In the genomic region with DNA sequence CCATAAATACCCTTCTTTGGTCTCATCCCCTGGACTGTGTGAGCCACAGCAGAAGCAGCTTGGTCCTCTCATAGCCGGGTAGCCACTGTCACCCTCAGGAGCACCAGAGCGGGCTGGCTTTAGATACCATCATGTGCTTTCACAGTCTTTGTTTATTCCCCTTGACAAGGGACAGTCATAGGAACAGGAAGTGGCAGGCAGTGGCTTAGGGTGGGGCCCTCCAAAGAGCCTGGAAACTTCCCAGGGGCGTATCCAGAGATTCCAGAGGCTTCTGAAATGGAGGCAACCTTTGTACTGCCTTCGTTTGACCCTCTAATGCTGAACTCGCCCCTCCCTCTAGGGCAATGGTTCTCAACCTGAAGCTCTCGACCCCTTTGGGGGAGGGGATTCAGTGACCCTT, we compare ENCODE assay signal across 9 mouse cellular contexts.
DNase-seq lines count a peak whose midpoint lies in the region; TF ChIP-seq lines count a peak whose summit lies in the region.
"Had no signal": no experiment of that assay in that cellular context is flagged by ENCODE, and none has a peak within 500 bp of the region (broad histone marks: within the 10 kb centered on the region; RNA-seq: fewer than 3 reads in every experiment).

No protein-coding gene starts in this region.

- intact Hi-C loops in heart, postnatal 36 days (cut with DNase I): loop anchor here (5.0 kb wide), 4 partner anchors 34 to 334 kb away; no protein-coding TSS in a partner anchor
- intact Hi-C loops in left cerebral cortex, postnatal 4 days (cut with DNase I): loop anchor here (5.0 kb wide), 1 partner anchor 79 kb away; no protein-coding TSS in a partner anchor

- no peak for TF ChIP-seq EP300 in CH12.LX (IDR thresholded peaks at IDR 0.05; ENCODE audit: low read length)

- H3K27me3 ChIP-seq in CH12.LX (replicated peaks): no peaks in the 10 kb centered on the region

- H3K9ac ChIP-seq in CH12.LX (ENCODE audit: insufficient read depth, low read depth): no peak overlapping the region

- no peak for TF ChIP-seq RAD21 in CH12.LX (IDR thresholded peaks at IDR 0.05; ENCODE audit: low read depth, low read length)

- dilution Hi-C loops in CH12.LX (cut with MboI; ENCODE audit: extremely low pct_ligation_motif_present, extremely low pct_unique_long_range_greater_than_20kb, low sequenced_read_pairs): no loop called here

- H3K4me2 ChIP-seq in CH12.LX (ENCODE audit: insufficient read depth, low read depth, poor library complexity, severe bottlenecking): no peak overlapping the region

- TF ChIP-seq CTCF in CH12.LX (conservative IDR thresholded peaks at IDR 0.05 in 1 of 2, IDR thresholded peaks at IDR 0.05 in 1 of 2; ENCODE audit: low read depth in 2 of 2, low read length in 2 of 2): no peak

- H3K27ac ChIP-seq in CH12.LX (ENCODE audit: insufficient read depth, low read depth): no peak overlapping the region

- H3K4me3 ChIP-seq in CH12.LX (replicated peaks in 1 of 3; ENCODE audit: low read depth in 2 of 3, low read length in 2 of 3, poor library complexity in 1 of 3): no peak overlapping the region

- H3K36me3 ChIP-seq in CH12.LX (replicated peaks in 1 of 2; ENCODE audit: control insufficient read depth in 1 of 2, insufficient read depth in 1 of 2, low read length in 1 of 2): peaks cover 73 to 98% of the 10 kb centered on the region in 2 experiments

- peak; percentile 76 for DNase-seq in gastrocnemius, adult 18-20 months (ENCODE audit: low spot score)
- DNase-seq in gastrocnemius, postnatal 10 days: no peak
- DNase-seq in CH12.LX (ENCODE audit: extremely low read depth): no peak
- DNase-seq in heart, postnatal 36 days: peak; percentile 66 to 69
- DNase-seq in lung, postnatal 10 days: peak; percentile 85
- no peak for DNase-seq in ovary, postnatal 14 days (ENCODE audit: low spot score)
- DNase-seq in spleen, adult 18-20 months: no peak
- no peak for DNase-seq in left cerebral cortex, postnatal 4 days
- DNase-seq: B cell, adult 2 months had no signal

- no peaks in the 10 kb centered on the region for H3K9me3 ChIP-seq in CH12.LX (replicated peaks; ENCODE audit: low read length)

- peak; percentile 8; the same call in 1 of the 2 replicates for TF ChIP-seq POLR2A in CH12.LX (IDR thresholded peaks at IDR 0.05; ENCODE audit: low read depth, low read length)

- peaks cover 31 to 100% of the 10 kb centered on the region in 2 experiments for H3K4me1 ChIP-seq in CH12.LX (ENCODE audit: control insufficient read depth in 1 of 2, insufficient read depth in 2 of 2)

- in situ Hi-C loops in CH12.LX (cut with MboI; ENCODE audit: low pct_ligation_motif_present, low pct_unique_long_range_greater_than_20kb, low sequenced_read_pairs): no loop called here

- H3K79me2 ChIP-seq in CH12.LX (replicated peaks; ENCODE audit: control insufficient read depth, extremely low read depth, insufficient read depth, poor library complexity, severe bottlenecking): peaks cover 12% of the 10 kb centered on the region

TF ChIP-seq in CH12.LX, 34 proteins besides CTCF, POLR2A, EP300 and RAD21:
- TF ChIP-seq MAFK (IDR thresholded peaks at IDR 0.05; ENCODE audit: insufficient replicate concordance, low read length) (no peak), GABPA (IDR thresholded peaks at IDR 0.05; ENCODE audit: insufficient replicate concordance, low read depth, low read length) (no peak), IRF4 (IDR thresholded peaks at IDR 0.05; ENCODE audit: low read depth, low read length) (no peak)
TF ChIP-seq in CH12.LX: peak in this region for 0.

Comparison
In these comparisons a context has a peak if more than half of its experiments do, and no peak if none do; other contexts are left out.
1. DNase-seq: peak in gastrocnemius, adult 18-20 months (single experiment), heart, postnatal 36 days (2 of 2) and lung, postnatal 10 days (single experiment); none in gastrocnemius, postnatal 10 days (single experiment), CH12.LX (single experiment), ovary, postnatal 14 days (single experiment), spleen, adult 18-20 months (0 of 2) and left cerebral cortex, postnatal 4 days (single experiment).